Mouse (Mus musculus) liver, adult (tissue): ENCODE results near the gene Usp30.

ENCODE experiments used
- GATA4 ChIP-seq: IDR thresholded peaks from 2 replicates; pipeline ENCODE4 v1.6.1; 2014; ENCODE audit warnings: mild to moderate bottlenecking, low read length; ENCODE audit not compliant: insufficient replicate concordance

Usp30 gene

GRCm38 (mm10) chr5:114052246-114052761 lies 13.0 kb upstream of the Usp30 start:
- no peak for TF ChIP-seq GATA4

DNA sequence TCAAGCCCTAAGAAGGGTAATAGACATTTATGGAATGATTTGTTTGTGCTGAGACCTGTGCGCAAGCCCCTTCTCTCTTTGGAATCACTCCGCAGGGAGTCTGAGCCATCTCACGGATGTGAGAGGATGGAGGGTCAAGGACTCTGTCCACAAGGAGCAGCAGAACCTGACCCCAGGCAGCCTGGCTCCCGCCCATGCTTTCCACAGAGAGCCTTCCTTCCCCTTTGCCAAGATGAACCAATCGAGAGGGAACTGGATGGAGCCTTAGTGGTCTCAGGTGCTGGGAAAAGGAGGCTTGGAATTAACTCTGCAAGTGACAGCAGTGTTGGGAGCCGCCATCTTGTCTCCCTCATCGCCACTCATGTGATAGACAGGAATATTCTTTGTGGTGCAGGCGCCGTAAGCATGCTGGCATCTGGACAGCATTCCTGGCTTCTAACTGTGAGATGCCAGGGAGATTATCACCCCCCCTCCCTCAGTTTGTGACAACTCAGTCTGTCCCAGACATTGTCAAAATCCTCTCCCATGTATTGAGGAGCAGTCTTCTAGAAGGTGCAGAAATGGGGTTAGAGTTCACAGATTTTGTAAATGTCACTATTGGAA lies 8.0 kb upstream of the Usp30 start:
- TF ChIP-seq GATA4, result no peak

DNA sequence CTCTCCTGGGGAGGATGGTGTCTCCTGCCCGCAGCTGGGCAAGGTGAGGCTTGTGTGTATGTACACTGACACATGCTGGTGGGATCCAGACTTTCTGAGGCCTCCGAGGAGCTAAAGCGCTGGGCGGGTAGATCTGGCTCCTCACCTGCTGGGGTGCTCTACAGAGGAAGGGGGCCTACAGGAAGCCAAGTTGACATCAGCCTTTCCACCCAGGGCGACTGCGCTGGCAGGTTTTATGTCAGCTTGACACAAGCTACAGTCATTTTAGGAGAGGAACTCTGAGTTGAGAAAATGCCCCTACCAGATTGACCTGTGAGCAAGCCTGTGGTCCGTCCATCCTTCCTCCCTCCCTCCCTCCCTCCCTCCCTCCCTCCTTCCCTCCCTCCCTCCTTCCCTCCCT lies 3.6 kb upstream of the Usp30 start:
- TF ChIP-seq GATA4, result no peak

- TF ChIP-seq GATA4, result no peak
These were observed 1.3 kb upstream of the Usp30 start for GRCm38 (mm10) chr5:114063958-114064357.

DNA sequence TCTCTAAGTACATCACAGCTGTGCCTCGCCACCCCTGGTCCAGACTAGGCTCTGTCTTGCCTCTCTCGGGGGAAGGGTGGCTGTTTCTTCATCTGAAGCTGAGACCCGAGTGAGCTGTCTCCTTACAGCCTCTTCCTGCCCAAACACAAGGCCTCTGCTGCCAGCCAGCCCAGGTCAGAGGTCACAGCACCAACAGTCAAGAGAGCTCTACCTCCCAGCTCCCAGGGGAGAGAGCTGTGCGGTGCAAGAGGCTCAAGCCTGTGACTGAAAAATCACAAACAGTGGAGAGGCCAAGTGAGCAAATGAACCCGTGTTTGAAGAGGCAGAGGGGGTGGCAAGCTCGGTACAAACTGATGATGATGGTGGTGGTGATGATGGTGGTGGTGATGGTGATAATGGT lies 1.3 kb downstream of the Usp30 start:
- TF ChIP-seq GATA4, result no peak

DNA sequence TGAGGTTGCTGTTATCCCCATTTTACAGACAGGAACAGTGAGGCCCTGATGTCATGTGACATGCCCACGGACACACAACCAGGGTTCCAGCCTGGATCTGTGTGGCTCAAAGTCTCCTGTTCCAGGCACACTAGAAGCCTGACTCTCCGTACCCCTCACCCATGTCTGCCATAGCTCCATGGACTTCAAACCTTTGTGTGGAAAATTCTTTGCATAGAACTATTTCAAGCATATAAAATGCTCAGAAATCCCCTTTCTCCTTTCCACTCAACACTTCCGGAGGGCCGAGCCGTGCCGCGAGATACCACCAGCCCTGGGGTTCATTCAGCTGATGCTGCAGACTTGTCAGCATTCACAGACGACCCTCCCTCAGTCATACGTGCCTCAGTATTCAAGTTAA lies 2.3 kb downstream of the Usp30 start:
- TF ChIP-seq GATA4, result no peak

- TF ChIP-seq GATA4, result no peak
These were observed 2.7 kb downstream of the Usp30 start for GRCm38 (mm10) chr5:114067982-114068381.

DNA sequence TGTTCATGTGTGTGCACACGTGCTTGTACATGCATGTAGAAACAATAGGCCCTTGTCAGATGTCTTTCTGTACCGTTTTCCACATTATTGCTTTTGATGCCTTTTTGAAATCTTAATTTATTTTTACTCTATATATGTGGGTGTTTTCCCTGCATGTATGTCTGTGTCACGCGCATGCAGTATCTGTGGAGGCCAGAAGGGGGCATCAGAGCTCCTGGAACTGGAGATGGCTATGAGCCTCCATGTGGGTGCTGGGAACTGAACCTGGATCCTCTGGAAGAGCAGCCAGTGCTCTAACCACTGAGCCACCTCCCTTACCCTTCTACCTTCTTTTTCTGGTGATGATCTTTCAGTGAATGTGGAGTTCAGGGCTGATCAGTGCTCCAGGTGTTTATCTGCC lies 5.6 kb downstream of the Usp30 start:
- TF ChIP-seq GATA4, result no peak

GRCm38 (mm10) chr5:114072262-114072661 lies 7.0 kb downstream of the Usp30 start:
- no peak for TF ChIP-seq GATA4

GRCm38 (mm10) chr5:114077009-114077408 lies 11.7 kb downstream of the Usp30 start:
- TF ChIP-seq GATA4, result no peak

GRCm38 (mm10) chr5:114085501-114085900 lies 20.2 kb downstream of the Usp30 start:
- no peak for TF ChIP-seq GATA4

GRCm38 (mm10) chr5:114087875-114088480 lies 22.7 kb downstream of the Usp30 start:
- no peak for TF ChIP-seq GATA4

GRCm38 (mm10) chr5:114090421-114091013 lies 25.3 kb downstream of the Usp30 start:
- TF ChIP-seq GATA4, result no peak

GRCm38 (mm10) chr5:114091057-114091807 lies 26.0 kb downstream of the Usp30 start, which contains the start of gene Svop:
Gene Svop, minus strand, starts transcription at chr5:114091570.
- no peak for TF ChIP-seq GATA4

DNA sequence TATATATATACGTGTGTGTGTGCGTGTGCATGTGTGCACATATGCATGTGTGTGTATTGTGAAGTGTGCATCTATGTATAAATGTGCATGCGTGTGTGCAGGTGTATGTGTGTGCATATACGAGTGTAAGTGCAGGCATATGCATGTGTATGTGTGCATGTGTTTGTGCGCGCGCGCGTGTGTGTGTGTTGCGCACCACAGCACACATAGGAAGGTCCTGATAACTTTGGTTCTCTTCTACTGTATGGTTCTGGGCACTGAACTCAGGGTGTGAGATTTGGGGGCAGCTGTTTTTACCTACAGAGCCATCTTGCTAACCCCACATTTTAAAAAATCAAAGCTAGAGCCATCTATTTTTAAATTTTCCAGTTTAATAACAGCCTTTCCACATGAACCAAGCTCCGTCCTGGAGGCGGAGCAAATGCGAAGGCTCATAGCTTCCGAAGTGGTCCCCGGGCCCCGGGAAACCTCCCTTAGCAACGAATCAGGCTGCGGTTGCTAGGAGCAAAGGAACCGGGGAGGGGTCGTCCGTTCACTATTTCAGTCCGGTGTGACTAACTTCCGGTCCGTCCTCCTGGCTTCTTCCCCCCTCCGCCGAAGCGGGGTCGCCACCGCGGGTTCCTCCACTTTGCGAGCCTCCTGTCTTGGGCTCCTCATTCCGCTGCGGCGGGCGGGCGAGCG lies 34.6 kb downstream of the Usp30 start:
- no peak for TF ChIP-seq GATA4

DNA sequence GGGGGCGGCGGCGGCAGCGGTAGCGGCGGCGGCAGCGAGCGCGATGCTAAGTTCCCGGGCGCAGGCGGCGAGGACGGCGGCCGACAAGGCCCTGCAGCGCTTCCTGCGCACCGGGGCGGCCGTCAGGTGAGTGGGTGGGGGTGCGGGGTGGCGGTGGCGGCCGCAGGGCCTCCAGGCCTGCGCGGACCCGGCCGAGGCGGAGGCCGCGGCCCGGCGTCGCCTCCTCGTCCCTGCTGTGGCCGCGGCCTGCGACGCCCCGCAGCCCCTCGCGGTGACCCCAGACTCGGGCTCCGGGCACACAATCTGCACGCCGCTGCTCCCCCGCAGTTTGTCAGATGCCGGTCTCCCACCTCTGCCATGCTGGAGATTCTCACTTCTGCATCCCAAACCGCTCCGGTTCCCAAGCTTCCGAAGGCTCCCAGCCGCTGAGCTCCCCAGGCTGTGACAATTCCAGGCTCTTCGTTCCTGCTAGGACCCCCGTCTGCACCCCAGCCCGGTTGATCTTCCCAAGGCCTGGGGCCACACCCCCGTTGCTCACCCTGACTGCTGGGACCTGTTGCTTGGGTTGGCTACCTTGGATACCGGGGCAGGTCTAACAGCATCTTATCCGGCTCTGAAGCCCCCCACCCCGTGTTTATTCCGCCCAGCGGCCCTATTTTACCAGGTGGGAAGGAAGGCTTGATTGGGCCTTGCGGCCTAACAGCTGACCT lies 35.3 kb downstream of the Usp30 start:
- TF ChIP-seq GATA4, result no peak
